Mouse (Mus musculus) G1E-ER4 (cell line): ENCODE data around the gene Gm20388. TPM values are rescaled to one million over a fixed set of nuclear protein-coding genes. Genes with fewer than 3 reads are reported as not detected.

Experiments used
- GATA1 ChIP-seq: IDR thresholded peaks from one replicate; pipeline ENCODE4 v1.8.0; 2012; ENCODE audit warnings: low read length, inconsistent platforms
- polyA plus RNA-seq: library from polyadenylated mRNA; stranded (reverse); fragments of >175 nt; gene quantifications from 2 replicates; pipeline ENCODE4 v1.2.3, GENCODE M21; 2012

Gm20388 gene
- polyA plus RNA-seq, 1 experiment = not detected

DNA sequence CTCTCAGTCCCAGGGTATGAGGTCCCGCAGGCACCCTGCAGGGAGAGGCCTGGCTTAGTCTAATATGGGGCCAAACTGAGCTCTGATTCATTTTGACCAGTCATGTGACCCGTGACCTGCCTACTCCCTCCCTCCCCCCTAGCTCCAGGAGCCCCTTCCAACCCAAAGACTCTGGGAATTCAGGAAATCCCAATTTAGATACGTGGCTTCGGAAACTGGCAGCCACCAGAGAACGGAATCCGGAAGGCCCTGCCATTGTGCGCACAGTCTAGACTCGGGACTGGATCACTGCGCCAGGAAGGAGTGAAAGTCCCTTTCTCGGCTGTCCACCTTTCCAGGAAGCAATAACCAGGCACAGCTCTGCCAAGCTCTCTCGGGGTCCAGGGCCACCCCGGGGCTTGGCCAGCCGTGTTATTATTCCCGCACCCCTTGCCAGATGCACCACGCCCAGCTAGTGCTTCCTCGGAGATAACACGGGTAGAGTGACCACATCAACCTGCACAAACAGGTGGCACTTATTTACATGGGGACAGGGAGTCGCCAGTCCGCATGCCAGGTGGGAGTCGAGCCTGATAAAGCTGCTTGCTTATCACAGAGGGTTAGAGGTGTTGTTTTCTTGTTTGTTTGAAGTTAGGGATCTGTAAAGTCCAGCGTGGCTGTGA lies 1352.2 kb downstream of the Gm20388 start:
- TF ChIP-seq GATA1 = no peak

DNA sequence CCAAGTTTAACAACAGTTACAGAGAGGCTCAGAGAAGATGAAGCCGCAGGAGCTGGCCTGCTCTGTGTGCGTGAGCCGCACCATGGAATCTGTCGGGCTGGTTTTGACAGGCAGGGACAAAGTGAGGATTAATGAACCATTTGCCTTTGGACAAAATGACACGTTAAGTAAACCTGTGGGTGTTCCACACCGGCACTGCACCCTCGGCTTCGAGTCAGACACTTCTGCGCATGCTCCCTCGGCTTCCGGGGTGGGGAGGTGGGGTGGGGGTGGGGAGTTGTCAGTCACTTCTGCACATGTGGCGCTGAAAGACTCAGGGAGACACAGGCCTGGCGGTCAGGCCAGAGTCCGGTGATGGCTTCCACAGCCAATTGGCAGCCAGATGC lies 1352.7 kb downstream of the Gm20388 start:
- TF ChIP-seq GATA1 = no peak

DNA sequence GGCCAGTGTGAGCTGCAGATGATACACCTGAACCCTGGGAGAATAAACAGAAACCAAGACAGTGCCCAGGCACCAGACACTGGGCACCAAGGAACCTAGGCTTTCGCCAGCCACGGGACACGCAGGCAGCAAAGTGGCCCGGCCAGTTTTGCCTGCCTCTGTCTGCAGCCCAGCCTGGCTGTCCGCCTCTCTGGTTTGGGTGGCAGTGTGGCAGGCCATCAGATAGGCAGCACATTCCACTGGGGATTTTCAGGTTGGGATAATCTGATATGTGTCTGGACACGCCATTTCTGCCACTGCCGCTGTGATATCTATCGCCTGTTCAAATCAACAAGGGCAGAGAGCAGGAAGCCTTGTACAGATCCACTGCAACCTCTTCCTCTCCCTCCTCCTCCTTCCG lies 1353.6 kb downstream of the Gm20388 start:
- no peak for TF ChIP-seq GATA1

GRCm38 (mm10) chr8:121271542-121271941 lies 1360.9 kb downstream of the Gm20388 start:
- no peak for TF ChIP-seq GATA1

DNA sequence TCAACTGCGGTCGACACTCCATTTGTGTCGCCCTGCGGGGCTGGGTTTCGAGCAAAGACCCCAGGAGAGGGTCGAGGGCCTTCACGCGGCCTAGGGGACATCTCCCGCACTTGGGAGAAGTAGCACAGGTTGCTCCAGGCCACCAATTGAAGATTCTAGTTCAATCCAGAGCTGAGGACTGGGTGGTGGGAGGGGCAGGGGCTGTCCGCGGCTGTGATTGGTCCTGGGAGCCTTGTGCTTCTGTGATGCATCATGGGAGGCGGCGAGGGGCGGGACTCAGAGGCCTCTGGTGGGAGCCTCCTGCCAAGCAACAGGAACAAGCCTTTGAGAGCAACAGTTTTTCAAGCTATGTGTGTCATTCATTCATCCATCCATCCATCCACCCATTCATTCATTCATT lies 1362.6 kb downstream of the Gm20388 start:
- no peak for TF ChIP-seq GATA1

GRCm38 (mm10) chr8:121273620-121274019 lies 1363.0 kb downstream of the Gm20388 start:
- no peak for TF ChIP-seq GATA1

GRCm38 (mm10) chr8:121280414-121280813 lies 1369.8 kb downstream of the Gm20388 start:
- TF ChIP-seq GATA1 = no peak

DNA sequence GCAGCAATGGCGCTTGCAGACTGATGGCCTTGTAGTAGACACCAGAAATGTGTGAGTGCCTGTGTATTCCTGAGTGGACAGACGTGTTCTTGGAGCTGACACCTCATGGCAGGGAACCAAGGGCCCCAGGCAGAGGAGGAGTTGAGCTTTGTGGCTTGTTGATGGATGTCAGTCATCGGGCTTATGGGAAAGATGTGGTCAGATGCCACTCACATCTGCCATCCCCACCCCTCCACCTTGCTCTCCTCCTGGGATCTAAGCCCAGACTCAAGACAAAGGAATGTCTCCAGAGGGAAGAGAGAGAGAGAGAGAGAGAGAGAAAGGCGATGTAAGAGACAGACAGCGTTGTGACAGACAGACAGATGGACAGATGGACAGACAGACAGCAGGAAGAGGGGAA lies 1378.7 kb downstream of the Gm20388 start:
- TF ChIP-seq GATA1 = no peak

DNA sequence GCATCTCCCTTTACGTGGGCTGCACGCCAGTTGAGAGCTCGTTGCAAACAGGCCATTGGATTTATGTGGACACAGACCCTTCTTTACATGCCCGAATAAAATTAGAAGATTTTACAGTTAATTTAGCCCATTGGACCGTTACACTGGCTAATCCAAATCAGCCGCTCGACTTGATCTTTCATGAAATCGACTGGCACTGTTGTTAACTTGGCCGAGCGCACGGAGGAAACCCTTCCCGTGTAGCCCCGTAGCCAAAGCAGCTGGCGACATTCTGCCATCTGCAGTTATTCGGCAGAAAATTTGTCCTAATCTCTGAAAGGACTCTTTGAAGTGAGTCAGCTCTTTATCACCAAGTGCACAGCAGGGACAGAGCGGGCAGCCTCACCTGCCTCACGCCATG lies 1379.9 kb downstream of the Gm20388 start:
- TF ChIP-seq GATA1 = no peak

- TF ChIP-seq GATA1 = no peak
Observed at GRCm38 (mm10) chr8:121293418-121293817, 1382.8 kb downstream of the Gm20388 start.

- TF ChIP-seq GATA1 = no peak
Observed at GRCm38 (mm10) chr8:121294234-121295108, 1383.8 kb downstream of the Gm20388 start.

DNA sequence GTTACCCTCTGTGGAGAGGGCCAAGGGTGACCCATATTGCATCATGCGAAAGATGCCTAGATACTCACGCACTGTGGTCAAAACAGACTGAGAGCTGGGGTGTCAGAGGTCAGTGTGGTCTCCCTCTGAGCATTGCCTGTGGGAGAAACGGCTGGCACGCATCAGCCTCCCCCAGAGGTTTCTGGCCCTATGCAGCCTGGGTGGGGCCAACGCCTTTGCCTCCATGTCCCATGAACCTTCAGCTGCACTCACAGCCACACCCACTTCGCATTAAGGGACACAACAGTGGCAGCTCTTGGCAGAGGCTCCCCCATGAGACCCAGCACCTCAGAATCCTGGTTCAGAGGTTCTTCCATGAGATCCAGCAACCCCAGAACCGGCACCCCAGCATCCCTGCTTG lies 1385.4 kb downstream of the Gm20388 start:
- no peak for TF ChIP-seq GATA1

- TF ChIP-seq GATA1 = no peak
Observed at GRCm38 (mm10) chr8:121296597-121296996, 1386.0 kb downstream of the Gm20388 start.

DNA sequence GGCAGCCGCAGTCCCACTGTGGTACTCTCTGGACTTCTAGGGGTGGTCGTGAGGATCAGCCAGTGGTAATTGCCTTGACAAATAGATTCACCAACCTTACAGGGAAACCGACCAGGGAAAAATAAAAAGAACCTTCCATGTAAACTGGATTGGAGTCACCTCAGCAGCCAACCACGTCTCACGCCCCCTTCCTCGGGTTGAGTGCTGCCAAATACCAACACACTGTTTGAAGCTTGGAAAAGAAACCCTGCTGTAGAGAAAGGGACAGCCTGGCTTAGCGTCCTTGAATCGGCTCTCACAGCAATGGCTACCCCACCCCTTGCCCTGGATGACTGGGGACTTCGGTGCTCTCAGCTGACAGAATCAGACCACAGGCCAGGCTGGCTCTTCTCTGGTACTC lies 1386.7 kb downstream of the Gm20388 start:
- no peak for TF ChIP-seq GATA1

DNA sequence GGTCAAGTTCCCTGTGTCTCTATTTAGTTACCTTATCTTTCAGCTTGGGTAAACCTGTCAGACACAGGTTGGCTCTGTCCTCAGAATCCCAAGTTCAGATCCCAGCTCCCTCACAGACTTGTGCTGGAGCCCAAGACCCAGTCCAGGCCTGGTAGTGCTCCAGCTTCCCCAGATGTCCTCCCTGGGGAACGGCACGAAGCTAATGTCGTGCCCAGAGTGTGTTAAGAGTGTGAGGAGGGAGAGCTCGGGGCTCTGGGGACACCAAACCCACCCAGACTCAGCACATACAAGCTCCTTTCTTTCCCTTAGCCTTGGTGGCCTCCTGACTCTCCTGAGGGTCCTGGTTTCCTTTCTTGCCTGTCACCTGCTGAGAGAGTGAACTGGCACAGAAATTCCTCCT lies 1389.4 kb downstream of the Gm20388 start:
- TF ChIP-seq GATA1 = no peak

DNA sequence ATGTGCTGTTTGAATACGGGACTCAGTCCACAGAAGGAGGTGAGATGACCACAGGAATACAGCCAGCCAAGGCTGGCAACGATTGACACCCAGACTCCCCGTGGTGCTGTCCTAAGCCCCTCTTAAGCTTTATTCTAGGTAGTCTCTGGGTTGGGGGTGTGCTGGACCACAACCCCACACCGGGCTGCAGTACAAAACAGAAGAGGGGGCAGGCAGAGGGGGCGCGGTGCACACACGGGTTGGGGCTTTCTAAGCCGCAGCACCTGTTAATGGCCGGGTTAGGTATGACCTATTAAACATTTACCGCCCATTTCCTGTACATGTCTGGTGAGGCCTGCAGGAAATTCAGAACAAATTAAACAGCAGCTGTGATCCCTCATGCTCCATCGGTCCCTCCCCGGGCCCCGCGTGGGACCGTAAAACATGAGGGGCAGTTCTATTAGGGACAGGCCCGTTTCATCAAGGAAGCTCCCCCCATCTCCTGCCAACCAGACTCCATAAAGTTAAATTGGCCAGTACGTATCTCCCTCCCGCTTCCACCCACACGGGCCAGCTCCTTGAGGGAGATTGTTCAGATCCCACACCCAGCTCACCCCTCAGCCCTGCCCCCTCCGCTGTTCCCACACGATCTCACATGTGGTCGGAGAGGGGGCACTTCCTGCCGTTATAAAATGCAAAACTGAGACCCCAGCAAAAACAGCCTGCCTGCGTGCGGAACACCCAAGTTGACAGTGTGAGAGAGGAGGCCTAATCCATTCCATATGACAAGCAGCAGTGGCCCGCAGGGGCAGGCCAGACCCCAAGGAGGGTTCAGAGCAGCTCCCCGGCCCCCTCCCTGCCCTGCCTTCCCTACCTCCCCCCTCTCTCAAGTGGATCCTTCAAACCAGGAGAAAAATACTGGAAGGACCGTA lies 1390.1 kb downstream of the Gm20388 start:
- TF ChIP-seq GATA1 = no peak
